Mouse (Mus musculus) left cerebral cortex, adult 2 months (tissue): ENCODE data around the gene Sqstm1. TPM values are rescaled to one million over a fixed set of nuclear protein-coding genes. Genes with fewer than 3 reads are reported as not detected.

Source experiments
- DNase-seq, 2 experiments: peaks; one replicate each; pipeline ENCODE4 v3.0.0; 2021 to 2022; ENCODE audit warnings: low spot score in 2 of 2, mixed read lengths in 1 of 2; ENCODE audit errors: extremely low spot score in 1 of 2
- H3K27ac ChIP-seq: fragments of 200-600 bp; 2 replicates; pipeline ENCODE4 v1.8.1; 2022
- H3K4me3 ChIP-seq: fragments of 200-600 bp; 2 replicates; pipeline ENCODE4 v1.8.1; 2022
- CTCF ChIP-seq: fragments of 200-600 bp; IDR thresholded peaks from 2 replicates; pipeline ENCODE4 v1.8.1; 2022; ENCODE audit warnings: antibody characterized with exemption, mild to moderate bottlenecking, moderate library complexity
- intact Hi-C: fragments of 180-260 bp; cut with DNase I; formaldehyde crosslinking; loops from one replicate; pipeline ENCODE4 v1.15.1; 2025
- long read RNA-seq, 2 experiments: library from polyadenylated mRNA; stranded (forward); transcript quantifications; one replicate each; pipeline ENCODE4 v2.0.0; 2021; ENCODE audit warnings: borderline mapping rate in 2 of 2
- total RNA-seq, 2 experiments: library from RNA; stranded (reverse); gene quantifications; 2 replicates each; pipeline ENCODE4 v1.2.3; 2021

The Sqstm1 gene
- 100 to 1,000 TPM; 474 to 490 TPM for total RNA-seq
- long read RNA-seq, experiment 1, transcript Sqstm1-201 (8 exons, 2,673 nt): minor isoform, 26 of 212 reads
- long read RNA-seq, experiment 1, transcript Sqstm1-202 (8 exons, 2,037 nt): major isoform, 145 of 212 reads
- long read RNA-seq, experiment 1, partial matches to known transcripts: 30 of 212 reads
- long read RNA-seq, experiment 1, other reads (novel, unspliced or antisense): 11 of 212 reads
- long read RNA-seq, experiment 2, transcript Sqstm1-202 (8 exons, 2,037 nt): major isoform, 113 of 186 reads
- long read RNA-seq, experiment 2, transcript Sqstm1-201 (8 exons, 2,673 nt): minor isoform, 27 of 186 reads
- long read RNA-seq, experiment 2, partial matches to known transcripts: 39 of 186 reads
- long read RNA-seq, experiment 2, other reads (novel, unspliced or antisense): 7 of 186 reads

DNA sequence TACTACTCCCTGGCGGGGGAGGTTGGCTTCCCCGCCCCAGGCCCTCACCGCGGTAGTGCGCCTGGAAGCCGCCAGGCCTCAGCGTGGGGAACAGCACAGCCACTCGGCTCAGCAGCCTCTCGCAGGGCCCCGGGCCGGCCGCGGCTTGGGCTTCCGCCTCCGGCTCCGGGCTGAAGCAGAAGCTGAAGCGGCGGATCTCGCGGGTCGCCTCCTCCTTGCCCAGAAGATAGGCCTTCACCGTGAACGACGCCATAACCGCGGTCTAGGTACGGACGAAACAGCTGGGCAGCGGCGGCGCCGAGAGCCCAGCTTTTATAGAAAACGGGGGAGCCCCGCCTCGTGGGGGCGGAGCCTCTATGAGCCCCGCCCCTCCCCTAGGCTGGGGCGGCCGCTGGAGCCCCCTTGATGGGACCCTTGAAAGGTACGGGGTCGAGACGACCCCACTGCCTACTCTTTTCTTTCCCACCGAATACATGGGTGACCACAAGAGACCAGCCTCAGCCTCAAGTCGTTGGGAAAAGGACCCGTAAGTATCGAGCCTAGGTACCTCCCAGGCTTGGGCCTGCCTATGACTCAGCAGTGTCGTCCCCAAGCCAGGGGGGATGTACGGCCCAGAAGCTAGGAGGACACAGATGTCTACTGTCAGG is at the start of gene Sqstm1, which contains the start of gene Mgat4b:
TSS of gene Sqstm1 (minus strand) at position 323 of the 647 bp plus-strand sequence.
TSS of gene Mgat4b (plus strand) at position 386 of the 647 bp plus-strand sequence.
- no peak; the same call in 1 of the 2 replicates for TF ChIP-seq CTCF
- DNase-seq: peak; percentile 86 to 87
- Histone ChIP-seq H3K27ac (peak within 1 kb of the TSS; percentile 100), H3K4me3 (peak within 1 kb of the TSS; percentile 92)
- intact Hi-C loops: loop anchor here (2.0 kb wide), 1 partner anchor 14 kb away; no protein-coding TSS in a partner anchor

DNA sequence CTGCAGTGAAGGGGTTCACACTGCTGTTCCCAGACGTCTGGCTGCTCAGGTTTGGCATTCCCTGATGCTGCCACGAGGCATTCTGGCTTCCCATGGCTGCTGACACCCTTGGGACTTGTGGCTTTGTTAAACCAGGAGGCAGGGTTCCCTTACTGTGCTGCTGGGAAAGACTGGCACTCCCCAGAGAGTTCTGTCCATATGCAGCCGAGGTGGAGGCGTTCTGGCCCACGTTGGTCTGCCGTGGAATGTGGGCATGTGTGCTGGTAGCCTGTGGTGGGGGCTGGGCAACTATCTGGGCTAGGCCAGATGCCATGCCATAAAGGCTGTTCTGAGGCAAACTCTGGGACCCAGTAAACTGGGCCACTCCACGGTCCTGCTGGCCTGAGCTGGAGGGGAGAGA is 47.7 kb upstream of the Sqstm1 start:
- Histone ChIP-seq H3K4me3 (no peak overlapping the region), H3K27ac (peak overlapping the region; percentile 54)
- TF ChIP-seq CTCF: no peak
- intact Hi-C loops: no loop called here
- DNase-seq: peak in 1 of 2 experiments; percentile 66

DNA sequence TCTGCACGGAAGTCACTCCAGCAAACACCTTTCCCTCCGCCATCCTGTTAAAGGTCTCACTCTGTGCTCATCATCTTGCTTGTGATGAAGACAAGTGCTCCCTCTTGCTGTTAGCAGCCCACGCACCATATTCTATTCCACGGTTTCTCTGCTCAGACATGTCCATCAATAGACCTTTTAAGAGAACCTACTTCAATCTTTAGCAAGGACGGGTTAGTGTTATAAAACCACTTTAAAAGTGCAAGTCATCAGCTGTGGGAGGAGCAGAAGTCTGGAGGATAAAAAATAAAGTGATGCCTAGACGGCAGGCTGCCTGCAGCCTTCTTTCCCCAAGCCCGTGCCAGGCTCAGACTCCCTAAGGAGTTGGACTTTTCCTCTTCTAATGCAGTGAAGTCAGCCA is 46.0 kb upstream of the Sqstm1 start:
- no peak for TF ChIP-seq CTCF

DNA sequence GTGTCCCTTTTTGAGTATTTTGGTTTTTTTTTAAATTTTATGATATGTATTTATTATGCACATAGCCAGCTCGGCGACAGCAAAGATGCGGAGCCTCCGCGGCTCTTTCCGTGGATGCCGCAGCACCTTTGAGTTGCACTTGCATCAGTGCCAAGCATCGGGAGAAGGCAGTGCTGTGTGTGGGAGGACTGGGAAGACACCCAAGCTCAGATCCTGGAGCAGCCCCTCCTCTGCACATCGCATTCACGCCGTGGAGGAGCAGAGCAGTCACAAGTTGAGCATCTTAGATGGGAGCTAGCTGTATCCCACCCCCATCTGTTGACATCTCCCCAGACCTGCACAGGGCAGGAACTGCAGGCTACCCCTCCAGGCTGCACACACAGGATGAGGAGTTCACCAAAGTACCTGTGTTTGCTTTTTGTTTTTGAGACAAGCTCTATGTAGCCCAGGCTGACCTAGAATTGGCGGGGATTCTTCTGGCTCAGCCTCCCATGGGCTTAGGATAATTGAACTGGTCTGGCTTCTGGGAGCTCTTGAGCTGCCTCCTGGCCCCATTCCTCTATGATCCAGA is 43.5 kb upstream of the Sqstm1 start:
- DNase-seq: peak; percentile 80 to 82
- intact Hi-C loops: no loop called here
- Histone ChIP-seq H3K27ac (peak overlapping the region; percentile 83), H3K4me3 (no peak overlapping the region)
- TF ChIP-seq CTCF: no peak

More for the DNA sequence above, 46.0 kb upstream of the Sqstm1 start:
- no peak overlapping the region for H3K4me3 ChIP-seq
- intact Hi-C loops: no loop called here
- no peak for DNase-seq
- H3K27ac ChIP-seq: peak overlapping the region; percentile 73

DNA sequence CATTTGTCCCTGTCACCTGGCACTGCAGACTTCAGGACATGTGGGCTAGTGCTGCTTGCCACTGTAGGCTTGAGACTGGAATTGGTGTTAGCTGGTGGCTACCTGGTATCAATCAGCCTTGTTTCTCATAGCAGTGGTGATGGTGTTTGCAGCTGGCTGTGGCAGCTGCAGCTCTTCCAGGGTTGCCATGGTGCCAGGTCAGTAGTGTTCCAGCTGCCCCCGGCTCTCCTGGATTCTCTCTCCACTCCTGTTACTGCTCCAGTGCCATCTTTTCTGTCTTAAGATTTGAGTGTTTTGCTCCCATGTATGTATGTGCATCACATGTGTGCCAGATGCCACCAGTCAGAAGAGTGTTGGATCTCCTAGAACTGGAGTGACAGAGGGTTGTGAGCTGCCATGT is 42.8 kb upstream of the Sqstm1 start:
- no peak for DNase-seq
- Histone ChIP-seq H3K27ac (peak overlapping the region; percentile 13; the same call in 1 of the 2 replicates), H3K4me3 (no peak overlapping the region)
- intact Hi-C loops: no loop called here
- no peak for TF ChIP-seq CTCF

DNA sequence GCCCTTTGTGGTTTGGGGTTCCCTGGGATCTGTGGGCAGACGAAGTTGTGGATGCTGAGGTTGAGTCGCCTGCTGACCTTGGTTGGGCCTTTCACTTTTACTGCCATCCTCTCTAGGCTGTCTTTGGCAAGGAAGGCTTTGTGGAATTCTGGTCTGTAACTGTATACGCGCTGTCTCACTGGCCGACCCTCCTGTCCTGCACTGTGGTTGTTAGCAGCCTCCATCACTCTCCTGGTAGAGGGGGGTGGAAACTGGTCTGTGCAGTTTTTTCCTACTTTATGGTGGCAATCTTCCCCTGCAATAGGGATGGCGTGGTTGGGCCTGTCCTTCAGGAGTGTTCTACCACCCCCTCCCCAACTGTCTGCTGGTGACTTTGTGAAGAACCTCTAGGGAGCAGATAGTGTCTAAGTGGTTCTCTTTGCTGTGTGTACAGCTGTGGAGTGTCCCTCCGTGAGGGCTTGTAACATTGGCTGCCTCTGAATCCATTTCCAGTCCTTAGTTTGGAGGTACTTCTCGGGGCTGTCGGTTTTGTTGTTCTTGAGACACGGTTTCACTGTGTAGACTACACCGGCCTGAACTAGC is 42.1 kb upstream of the Sqstm1 start:
- intact Hi-C loops: no loop called here
- no peak for TF ChIP-seq CTCF
- DNase-seq: no peak
- no peak overlapping the region for H3K4me3 ChIP-seq
- H3K27ac ChIP-seq: peak overlapping the region; percentile 13; the same call in 1 of the 2 replicates

DNA sequence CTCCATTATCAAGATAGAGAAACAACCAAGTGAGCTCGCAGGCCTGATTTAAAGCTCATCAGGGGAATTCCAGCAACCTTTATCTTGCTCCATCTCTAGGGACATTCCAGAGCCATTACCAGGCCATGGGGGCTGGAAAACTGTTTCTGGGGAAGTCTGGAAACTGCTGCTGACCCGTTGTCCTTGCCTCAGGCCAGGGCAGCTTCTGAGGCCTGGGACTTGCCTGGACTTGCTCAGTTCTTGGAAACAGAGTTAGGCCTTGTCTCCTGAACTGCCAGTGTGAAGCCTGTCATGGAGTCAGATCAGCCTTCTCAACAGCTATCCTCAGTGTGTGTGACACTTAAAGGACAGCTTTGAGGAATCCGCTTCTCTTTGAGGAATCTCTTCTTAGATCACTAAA is 41.5 kb upstream of the Sqstm1 start:
- intact Hi-C loops: no loop called here
- no peak overlapping the region for H3K4me3 ChIP-seq
- no peak for DNase-seq
- no peak for TF ChIP-seq CTCF
- no peak overlapping the region for H3K27ac ChIP-seq

DNA sequence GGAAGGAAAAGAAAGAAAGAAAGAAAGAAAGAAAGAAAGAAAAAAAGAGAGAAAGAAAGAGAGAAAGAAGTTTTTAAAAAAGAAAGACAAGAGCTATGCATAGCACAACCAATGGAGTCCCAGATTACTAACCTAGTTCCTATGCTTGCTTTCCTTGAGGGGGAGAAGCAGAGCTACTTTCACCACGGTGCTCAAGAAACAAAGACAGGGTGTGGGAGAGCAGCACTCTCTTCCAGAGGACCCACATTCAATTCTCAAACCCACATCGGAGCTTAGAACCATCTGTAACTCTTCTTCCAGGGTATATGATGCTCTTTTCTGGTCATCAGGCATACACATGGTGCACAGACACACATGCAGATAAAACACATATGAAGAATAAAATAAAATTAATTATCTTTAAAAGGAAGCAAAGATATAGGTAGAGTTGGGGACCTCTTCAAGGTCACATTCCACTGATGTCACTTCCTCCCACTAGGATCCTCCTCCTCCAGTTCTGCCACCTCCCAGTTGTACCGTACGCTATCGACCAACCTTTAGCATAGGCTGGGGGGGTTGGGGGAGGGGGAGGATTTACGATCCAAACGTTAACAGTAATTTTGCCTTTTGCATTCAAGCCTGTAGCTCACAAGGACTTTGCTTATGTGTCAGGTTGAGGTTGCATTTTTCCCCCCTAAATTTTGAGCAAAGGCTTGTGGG is 38.0 kb upstream of the Sqstm1 start:
- no peak for DNase-seq
- TF ChIP-seq CTCF: no peak
- intact Hi-C loops: no loop called here
- H3K27ac ChIP-seq: no peak overlapping the region
- H3K4me3 ChIP-seq: no peak overlapping the region

DNA sequence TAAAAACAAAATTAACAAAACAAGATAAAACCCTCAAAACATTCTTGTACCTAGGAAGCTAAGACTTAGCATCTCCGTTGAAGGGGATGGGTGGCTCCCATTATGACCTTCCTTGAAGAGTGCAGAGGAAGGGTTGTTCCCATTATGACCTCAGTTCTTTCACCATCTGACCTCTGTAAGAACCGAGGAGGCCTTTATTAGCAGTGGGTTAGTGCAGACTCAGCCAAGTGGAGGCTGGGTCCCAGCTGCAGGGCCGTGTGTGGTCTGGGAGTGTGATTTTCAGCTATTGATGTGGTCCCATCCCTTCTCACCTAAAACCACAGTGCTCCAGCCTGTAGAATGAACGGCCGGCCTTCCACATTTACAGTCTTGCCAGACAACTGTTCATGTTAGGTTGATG is 34.6 kb upstream of the Sqstm1 start:
- intact Hi-C loops: no loop called here
- Histone ChIP-seq H3K27ac (no peak overlapping the region), H3K4me3 (no peak overlapping the region)
- no peak for TF ChIP-seq CTCF
- no peak for DNase-seq

DNA sequence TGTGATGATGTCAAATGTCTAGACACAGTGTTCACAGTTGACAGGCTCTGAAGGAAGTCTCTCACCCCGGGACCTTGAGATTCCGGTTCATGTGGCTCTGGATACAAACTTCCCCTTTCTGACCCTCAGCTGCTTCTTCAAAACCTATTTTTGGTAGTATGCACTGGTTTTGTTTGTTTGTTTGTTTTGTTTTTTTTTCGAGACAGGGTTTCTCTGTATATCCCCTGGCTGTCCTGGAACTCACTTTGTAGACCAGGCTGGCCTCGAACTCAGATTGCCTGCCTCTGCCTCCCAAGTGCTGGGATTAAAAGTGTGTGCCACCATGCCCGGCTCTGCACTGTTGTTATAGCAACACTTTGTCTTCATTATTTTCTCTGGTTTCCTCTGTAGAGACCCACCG is 33.3 kb upstream of the Sqstm1 start:
- no peak for DNase-seq
- Histone ChIP-seq H3K4me3 (no peak overlapping the region), H3K27ac (no peak overlapping the region)
- no peak for TF ChIP-seq CTCF
- intact Hi-C loops: no loop called here

DNA sequence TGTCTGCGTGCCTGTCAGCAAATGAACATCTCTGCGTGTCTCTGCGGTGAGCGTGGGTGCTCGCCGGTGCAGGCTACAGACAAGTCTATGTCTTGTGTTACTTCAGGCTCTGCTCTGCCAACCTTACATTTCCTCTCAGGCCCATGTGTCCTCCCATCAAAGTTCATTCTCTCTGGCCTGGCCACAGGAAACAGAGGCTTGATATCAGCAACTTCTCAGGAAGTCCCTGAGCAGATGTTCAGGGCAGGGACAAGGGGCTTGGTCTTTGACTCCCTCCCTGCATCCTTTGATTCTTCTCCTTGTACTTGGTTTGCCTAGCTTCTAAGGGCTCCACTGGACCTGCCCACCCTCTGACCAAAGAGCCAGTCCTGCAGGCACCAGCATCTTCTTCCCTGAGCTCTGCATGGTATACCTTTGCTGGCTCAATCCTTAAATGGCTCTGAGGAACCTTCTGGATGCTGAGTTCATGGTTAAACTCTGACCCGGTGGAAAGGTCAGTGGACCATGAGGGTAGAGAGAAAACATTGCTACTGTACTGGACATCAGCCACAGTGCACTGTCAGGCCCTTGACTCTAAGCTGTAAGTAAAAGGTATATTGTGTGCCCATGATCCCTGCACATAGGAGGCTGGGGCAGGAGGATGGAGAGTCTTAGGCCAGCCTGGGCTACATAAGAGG is 29.7 kb upstream of the Sqstm1 start:
- H3K27ac ChIP-seq: no peak overlapping the region
- DNase-seq: no peak
- TF ChIP-seq CTCF: no peak
- H3K4me3 ChIP-seq: no peak overlapping the region
- intact Hi-C loops: loop anchor here (2.0 kb wide), 1 partner anchor 48 kb away; no protein-coding TSS in a partner anchor
